Mouse (Mus musculus) lung, adult 2 months (tissue): ENCODE data around the gene Acot1.

Experiments used
- CTCF ChIP-seq: fragments of 200-500 bp; IDR thresholded peaks from 2 replicates; pipeline ENCODE4 v1.5.1; 2011; ENCODE audit warnings: mild to moderate bottlenecking, low read length, control low read depth; ENCODE audit not compliant: insufficient read depth
- POLR2A ChIP-seq: fragments of 200-500 bp; IDR thresholded peaks from 2 replicates; pipeline ENCODE4 v1.6.1; 2011; ENCODE audit warnings: low read depth, mild to moderate bottlenecking, control low read depth, low read length, borderline replicate concordance; ENCODE audit errors: extremely low read depth

GRCm38 (mm10) chr12:84053679-84054391 lies 44.5 kb downstream of the Acot1 start:
- no peak for TF ChIP-seq POLR2A
- TF ChIP-seq CTCF, result no peak
